Mouse (Mus musculus) kidney, postnatal 10 days (tissue): ENCODE data around the gene Gid8.
"Not testable (repeated sequence)": the region's sequence is repeated elsewhere in the genome, so short reads cannot be mapped to it uniquely, and the experiment has no call there.

Experiments
- DNase-seq: peaks from one replicate; pipeline ENCODE4 v3.0.0; 2021; ENCODE audit warnings: mixed read lengths

Gid8 gene

GRCm38 (mm10) chr2:180710276-180711155 lies 599 bp downstream of the Gid8 start:
- DNase-seq = no peak

GRCm38 (mm10) chr2:180711527-180711926 lies 1.6 kb downstream of the Gid8 start:
- no peak for DNase-seq

DNA sequence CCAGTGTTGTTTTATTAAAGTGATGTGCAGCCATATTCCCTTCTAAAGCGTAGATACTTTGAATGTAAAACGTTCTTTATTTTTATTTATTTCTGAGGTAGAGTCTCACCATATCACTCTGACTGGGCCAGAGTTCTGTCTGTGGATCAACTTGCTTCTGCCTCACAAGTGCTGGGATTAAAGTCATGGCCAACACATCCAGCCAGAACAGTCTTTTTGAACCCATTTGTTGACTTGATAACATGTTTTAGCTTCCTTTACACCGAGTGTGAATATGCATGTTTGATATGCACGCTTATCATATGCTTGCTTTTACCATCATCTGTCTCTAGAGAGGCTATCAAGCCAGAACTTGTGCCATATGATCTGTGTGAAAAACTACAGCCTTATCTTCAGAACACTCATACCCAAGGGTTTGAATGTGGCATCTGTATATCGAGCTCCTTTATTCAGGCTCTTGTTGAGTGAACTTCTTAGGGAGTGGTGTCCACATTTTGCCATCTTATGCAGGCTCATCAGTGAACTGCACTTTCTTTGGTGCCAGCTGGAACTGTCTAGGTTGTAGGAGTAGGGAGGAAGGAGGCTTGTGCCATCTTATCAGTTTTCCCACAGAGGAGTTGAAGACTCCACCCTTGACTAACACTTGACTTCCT lies 2.2 kb downstream of the Gid8 start:
- DNase-seq = no peak

- DNase-seq = not testable (repeated sequence)
Observed at GRCm38 (mm10) chr2:180722748-180723147, 12.8 kb downstream of the Gid8 start.

- DNase-seq = no peak
Observed at GRCm38 (mm10) chr2:180723865-180724264, 13.9 kb downstream of the Gid8 start.

DNA sequence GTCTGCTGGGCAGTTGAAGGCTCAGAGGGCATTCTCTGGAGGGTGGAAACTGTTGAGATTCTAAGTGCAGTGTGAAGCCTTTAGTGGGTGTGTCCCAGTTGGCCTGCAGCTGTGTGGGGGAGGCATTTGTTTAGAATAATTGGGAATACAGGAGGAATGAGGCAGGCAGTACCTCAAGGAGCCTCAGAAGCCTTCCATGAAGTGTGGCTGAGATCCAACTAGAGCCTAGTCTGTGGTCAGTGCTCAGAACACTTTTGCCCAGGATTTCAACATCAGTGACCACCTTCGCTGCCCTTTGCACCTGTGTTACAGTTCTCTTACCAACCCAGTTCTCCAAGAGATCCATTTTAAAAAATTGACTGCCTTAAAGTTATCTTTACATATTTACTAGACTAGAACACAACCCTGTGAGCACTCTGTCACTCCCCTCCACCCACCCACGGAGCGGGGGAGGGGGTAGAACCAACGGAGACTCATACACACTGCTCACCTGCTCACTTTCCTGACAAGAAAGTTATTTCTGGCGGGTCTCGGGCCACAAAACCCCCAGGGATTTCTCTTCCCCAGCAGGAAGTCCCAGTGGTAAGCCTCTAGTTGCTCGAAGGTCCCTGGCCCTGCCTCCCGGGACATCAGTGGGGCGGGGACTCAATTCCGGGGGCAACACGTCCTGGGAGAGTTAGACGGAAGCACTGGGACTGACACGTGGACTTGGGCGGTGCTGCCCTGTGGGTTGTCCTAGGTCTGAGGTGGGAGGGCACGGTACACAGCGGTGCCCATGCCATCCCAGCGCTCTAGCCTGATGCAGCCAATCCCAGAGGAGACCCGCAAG lies 14.9 kb downstream of the Gid8 start, which contains the start of gene Slc17a9:
TSS of gene Slc17a9 (plus strand) at position 679 of the 829 bp plus-strand sequence.
- DNase-seq = peak; percentile 68

DNA sequence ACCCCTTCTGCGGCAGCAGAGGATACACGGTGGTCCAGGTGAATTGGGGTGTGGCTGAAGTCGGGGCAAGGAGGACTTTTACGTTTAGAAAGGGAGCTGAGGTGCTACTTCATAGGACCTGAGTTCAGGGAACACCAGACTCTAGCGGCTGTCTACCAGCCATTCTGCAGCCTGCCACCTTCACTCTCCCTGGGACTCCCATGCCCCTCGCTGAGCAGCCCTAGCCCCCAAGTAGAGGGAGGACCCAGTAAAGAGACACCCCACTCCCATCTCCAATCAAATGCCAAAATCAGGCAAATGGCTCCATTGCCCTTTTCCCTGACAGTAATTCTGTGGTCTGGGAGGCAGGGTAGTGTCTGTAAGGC lies 15.5 kb downstream of the Gid8 start:
- DNase-seq = no peak

DNA sequence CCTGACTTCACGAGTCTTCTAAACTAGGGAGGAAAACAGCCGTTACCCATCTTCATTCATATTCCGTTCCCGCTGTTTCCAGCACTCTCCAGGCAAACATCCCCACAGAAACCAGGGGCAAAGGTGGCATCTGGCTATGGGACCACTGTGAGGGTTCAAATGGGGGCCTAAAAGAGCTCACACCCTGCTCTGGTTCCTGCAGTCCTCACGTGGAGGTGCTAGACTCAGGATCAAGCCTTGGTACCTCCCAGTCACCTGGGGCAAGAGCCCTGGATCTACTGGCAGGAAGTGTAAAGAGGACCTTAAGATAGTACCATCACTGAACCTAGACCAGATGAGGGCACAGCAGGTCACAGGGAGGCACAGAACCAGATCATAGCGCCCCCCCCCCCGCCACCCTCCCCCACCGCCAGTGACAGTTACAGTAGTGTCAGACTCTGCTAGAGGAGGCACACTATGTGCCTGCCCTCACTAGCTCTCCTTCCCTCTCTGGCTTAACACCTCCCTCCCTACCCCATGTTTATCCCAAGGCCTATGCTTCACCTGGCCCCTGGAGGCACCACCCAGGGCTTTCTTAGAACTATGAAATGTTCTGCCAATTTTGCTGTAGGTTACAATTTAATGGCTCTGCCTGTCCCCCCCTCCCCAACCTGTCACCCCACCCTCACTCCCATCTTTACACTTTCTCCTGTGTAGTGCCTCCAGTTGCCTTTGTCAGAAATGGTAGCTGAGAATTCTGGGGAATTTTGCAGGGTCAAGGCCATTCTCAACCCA lies 16.1 kb downstream of the Gid8 start:
- DNase-seq = no peak

DNA sequence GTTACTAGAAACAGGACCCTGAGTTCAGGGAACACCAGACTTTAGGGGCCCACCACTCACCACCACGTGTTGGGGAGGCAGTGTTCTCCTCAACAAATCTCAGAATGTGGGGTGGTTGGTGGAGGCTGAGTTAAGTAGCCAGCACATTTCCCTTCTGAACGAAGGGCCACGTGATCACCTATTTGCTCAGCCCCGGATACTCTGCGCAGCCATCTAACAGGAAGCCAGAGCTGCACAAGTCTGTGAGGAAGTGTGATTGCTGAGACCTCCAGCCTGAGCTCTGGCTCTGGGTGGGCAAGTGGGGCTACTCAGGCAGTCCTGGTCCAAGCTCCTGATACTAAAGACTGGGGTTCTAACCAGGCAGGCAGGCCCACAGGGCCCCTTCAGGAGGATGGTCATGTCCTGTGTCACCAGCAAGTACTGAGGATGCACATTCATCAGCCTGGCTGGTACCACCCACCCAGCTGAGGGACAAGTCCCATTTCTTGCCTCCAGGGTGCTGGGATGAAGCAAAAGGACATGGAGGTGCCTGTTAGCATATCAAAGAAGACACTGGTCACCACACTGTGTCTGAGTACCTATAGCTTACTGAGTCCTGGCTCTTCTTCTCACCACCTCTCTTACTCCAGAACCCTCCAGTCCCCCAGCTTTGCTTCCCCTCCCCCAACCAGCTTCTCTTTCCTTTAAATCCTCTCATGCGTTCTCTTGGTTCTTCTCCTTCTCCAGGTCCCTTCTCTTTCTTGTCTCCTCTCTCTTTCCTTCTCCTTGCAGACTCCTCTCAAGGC lies 16.9 kb downstream of the Gid8 start:
- DNase-seq = no peak

DNA sequence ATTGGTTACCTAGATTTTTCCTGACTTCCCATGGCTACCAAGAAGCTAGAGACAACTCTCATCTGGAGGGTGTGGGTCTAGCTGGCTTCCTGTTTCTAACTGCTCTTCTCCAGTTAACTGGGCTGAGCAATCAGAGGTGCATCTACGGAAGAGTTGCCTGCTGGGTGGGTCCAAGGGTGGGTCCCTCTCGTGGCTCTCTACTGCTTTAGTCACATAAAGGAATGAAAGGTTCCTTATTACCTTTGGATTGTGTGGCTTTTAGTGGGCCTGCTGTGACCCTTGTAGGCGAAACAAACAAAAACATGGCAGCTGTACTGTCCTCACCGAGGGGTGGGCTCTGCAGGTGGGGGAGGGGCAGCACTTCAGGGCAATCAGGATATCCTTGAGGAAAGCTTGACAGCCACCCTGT lies 17.7 kb downstream of the Gid8 start:
- DNase-seq = no peak

DNA sequence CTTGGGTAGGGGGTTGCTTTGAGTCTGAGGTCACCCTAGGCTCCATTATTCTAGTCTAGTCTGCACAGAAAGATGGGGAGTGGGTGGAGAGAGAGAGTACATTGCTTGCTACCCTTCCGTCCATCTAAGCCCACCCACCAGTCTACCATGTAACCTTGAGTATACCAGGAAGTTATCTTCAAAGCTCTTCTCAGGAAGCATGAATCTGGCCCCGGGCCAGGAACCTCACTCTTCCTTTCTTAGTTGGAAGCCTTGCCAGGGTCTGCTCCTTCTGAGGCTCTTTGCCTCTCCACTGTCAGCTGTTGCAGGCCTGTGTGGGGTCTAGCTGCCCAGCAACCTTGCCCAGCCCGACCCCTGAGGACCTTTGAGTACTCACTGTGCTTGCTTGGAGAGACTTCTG lies 21.1 kb downstream of the Gid8 start:
- peak; percentile 44 for DNase-seq

DNA sequence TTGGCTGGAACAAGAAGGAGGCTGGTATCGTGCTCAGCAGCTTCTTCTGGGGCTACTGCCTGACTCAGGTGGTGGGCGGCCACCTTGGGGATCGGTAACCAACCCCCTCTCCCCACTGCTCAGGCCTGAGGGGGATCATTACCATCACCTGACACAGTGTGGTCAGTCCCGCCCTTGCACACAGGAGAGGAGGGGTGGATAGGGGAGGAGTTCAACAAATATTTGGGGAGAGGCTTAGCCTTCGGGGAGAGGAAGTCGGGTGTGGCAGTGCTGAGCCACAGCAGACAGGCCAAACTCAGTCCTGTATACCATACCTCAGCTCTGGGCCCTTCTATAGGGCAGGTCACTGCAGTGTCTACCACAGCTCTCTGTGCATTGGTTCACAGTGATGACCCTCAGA lies 22.1 kb downstream of the Gid8 start:
- no peak for DNase-seq

DNA sequence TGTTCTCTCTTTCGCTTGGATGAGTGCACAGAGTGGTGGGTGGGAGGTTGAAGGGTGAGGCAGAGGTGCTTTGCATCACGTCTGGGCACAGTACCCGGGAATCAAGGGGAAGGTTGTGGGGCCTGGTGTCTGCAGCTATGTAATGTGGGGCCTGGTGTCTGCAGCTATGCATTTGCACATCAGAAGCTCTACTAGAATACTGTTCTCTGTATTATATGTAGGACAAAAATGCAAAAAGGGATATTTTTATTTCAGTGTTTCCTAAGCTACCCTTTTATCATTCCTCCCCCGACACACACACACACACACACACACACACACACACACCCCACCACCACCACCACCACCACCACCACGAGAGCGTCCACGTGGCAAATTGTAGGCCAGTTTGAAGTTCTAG lies 25.3 kb downstream of the Gid8 start:
- no peak for DNase-seq

DNA sequence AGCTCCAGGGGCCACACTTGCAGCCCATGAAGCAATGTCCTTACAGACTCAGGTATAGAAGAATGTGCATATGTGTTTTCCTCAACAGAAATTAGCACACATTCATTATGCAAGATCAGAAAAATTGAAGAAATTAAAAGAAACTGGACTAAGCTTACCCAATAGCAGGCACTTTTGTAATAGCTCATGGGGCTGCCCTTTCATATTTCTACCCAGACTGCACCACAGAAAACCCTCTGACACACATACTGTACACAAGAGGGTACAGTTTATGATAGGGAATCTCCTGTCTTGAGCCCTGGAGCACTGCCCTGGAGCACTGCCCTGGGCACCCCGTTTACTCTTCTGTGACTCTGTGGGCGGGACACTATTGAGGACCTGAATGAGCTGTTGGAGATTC lies 28.1 kb downstream of the Gid8 start:
- no peak for DNase-seq

DNA sequence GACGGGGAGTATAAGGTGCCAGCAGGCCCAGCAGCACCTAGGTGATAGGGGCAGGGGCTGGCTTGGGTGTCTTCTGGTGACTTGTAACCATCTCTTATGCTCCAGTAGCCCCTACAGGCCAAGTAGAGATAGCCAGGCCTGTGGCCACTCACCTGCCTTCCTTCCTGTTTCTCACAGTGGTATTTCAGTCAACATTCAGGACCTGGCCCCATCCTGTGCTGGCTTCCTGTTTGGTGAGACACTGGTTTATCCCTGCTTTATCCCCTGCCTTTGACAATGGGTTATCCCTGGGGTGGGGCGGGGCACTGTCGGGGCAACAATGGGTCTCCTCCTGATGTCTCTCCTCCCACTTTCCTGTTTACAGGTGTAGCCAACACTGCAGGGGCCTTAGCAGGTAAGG lies 30.4 kb downstream of the Gid8 start:
- no peak for DNase-seq

GRCm38 (mm10) chr2:180741421-180741820 lies 31.5 kb downstream of the Gid8 start:
- no peak for DNase-seq

DNA sequence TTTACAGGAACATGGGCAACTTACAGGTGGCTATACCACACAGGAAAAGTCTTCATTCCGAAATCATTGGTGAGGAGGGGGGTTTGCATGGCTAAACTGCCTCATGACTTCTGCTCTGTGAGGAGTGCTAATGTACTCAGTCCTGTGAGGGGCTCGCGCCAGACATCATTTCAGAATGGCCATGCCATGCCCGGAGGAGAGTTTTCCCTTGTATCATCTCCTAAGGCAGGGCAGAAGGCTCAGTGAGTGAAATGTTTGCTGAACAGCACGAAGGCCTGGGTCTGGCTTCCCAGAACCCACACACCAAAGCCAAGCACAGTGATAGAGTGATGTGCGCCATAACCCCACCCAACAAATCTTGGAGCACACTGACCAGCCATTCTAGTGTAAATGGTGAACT lies 32.9 kb downstream of the Gid8 start:
- no peak for DNase-seq

GRCm38 (mm10) chr2:180743321-180743720 lies 33.4 kb downstream of the Gid8 start:
- no peak for DNase-seq

- DNase-seq = peak; percentile 92
Observed at GRCm38 (mm10) chr2:180745248-180745927, 35.5 kb downstream of the Gid8 start.

DNA sequence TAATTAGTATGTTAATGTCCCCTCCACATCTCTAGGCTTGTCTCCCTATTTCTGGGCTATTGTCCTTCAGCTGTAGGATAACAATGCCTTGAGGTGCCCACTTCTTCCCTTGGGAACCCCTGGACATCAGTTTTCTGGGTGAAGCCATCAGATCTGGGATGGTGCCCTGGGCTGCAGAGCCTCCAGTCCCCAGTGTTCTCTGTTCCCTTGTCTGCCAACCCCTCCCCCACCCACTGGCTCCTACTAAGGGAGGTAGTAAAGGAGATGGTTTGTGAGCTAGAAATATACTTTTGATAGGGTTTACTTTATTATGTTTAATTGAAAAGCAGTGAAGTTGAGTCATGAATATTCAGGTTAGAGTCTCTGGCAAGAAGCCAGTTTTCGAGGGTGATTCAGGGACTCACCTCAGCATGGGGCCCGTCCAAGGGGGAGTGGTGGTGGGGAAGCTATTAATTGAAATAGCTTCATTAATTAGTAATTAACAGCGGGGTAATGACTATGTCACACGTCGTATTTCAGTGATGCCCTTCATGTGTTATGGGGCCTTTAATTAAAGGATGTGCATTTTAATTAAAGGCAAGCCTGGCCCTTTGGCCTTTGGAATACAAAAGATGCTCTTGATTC lies 36.8 kb downstream of the Gid8 start:
- DNase-seq = peak; percentile 12

- no peak for DNase-seq
Observed at GRCm38 (mm10) chr2:180748904-180749303, 39.0 kb downstream of the Gid8 start.
